11 mouse cellular contexts compared by ENCODE assay signal in the genomic region with DNA sequence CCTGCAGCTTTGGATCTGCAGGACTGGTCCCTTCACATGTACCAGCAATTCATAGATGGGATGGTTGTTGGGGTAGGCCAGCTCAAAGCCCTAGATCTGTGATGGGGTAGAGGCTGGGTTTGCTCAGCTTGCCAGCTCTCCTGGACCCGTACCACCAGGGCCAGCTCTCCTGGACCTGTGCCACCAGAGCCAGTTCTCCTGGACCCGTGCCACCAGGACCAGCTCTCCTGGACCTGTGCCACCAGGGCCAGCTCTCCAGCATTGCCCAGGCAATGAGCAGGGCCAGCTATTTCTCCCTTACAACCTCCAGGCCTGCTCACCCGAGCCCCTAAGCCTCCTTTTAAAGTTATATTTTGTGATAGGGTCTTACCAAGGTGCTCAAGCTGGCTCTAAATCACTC.
A peak's percentile ranks its signal among the peaks of the same experiment; 100 is the strongest.
DNase-seq lines count a peak whose midpoint lies in the region; ATAC-seq lines count a peak whose summit lies in the region.
"Had no signal": no experiment of that assay in that cellular context is flagged by ENCODE, and none has a peak within 500 bp of the region (broad histone marks: within the 10 kb centered on the region; RNA-seq: fewer than 3 reads in every experiment).

No protein-coding gene starts in this region.

- 45% methylated on average over 3 of the region's 3 CpGs for WGBS in forebrain, embryonic 16.5 days
- 87% methylated on average over 3 of the region's 3 CpGs for WGBS in forebrain, embryonic 11.5 days
- 79% methylated on average over 3 of the region's 3 CpGs for WGBS in neural tube, embryonic 14.5 days

- DNase-seq in forebrain, embryonic 11.5 days (ENCODE audit: low spot score), result no peak
- DNase-seq in left cerebral cortex, postnatal 10 days (ENCODE audit: extremely low spot score in 1 of 2, low spot score in 2 of 2), result peak; percentile 57 to 63
- DNase-seq in left cerebral cortex, adult 8-10 months (ENCODE audit: low spot score in 2 of 2), result no peak
- peak; percentile 39 to 54 for DNase-seq in cerebellum, postnatal 36 days
- no peak for DNase-seq in natural killer cell, adult 2 months (ENCODE audit: low spot score in 2 of 2)
- no peak for DNase-seq in embryo, embryonic 11 days
- DNase-seq: thymus, postnatal 14 days had no signal

- H3K9ac ChIP-seq in forebrain, embryonic 16.5 days (replicated peaks; ENCODE audit: low read depth, low read length), result no peak overlapping the region
- no peak overlapping the region for H3K9ac ChIP-seq in forebrain, embryonic 11.5 days (ENCODE audit: low read length)
- no peak overlapping the region for H3K9ac ChIP-seq in neural tube, embryonic 14.5 days (replicated peaks; ENCODE audit: low read depth, low read length)
- H3K9ac ChIP-seq: neural tube, embryonic 12.5 days had no signal

- no peaks in the 10 kb centered on the region; the same call in 1 of the 2 replicates for H3K4me1 ChIP-seq in forebrain, embryonic 16.5 days (replicated peaks; ENCODE audit: control insufficient read depth, insufficient read depth, low read length)
- H3K4me1 ChIP-seq in forebrain, embryonic 11.5 days (replicated peaks; ENCODE audit: control insufficient read depth, insufficient read depth, low read length), result 0 out of 2 replicates have a peak, but pooled peaks cover 2% of the 10 kb centered on the region
- H3K4me1 ChIP-seq in neural tube, embryonic 14.5 days (ENCODE audit: control insufficient read depth, insufficient read depth, low read length), result no peaks in the 10 kb centered on the region
- H3K4me1 ChIP-seq: neural tube, embryonic 12.5 days had no signal

- peak; percentile 34; the same call in 1 of the 2 replicates for ATAC-seq in forebrain, embryonic 16.5 days
- ATAC-seq in forebrain, embryonic 11.5 days (replicated peaks; ENCODE audit: low FRiP score), result no peak
- peak; percentile 44; the same call in 1 of the 2 replicates for ATAC-seq in neural tube, embryonic 14.5 days (ENCODE audit: low read depth)

- H3K9me3 ChIP-seq in forebrain, embryonic 16.5 days (ENCODE audit: control insufficient read depth, low read length), result no peaks in the 10 kb centered on the region
- no peaks in the 10 kb centered on the region for H3K9me3 ChIP-seq in forebrain, embryonic 11.5 days (ENCODE audit: control insufficient read depth, low read length)
- no peaks in the 10 kb centered on the region for H3K9me3 ChIP-seq in neural tube, embryonic 14.5 days (ENCODE audit: control insufficient read depth, low read length)
- H3K9me3 ChIP-seq: neural tube, embryonic 12.5 days had no signal

- no peaks in the 10 kb centered on the region for H3K36me3 ChIP-seq in forebrain, embryonic 16.5 days (ENCODE audit: control insufficient read depth, insufficient read depth)
- H3K36me3 ChIP-seq in forebrain, embryonic 11.5 days (ENCODE audit: control insufficient read depth, insufficient read depth, low read length), result no peaks in the 10 kb centered on the region
- H3K36me3 ChIP-seq in neural tube, embryonic 14.5 days (ENCODE audit: control insufficient read depth, insufficient read depth, low read length), result no peaks in the 10 kb centered on the region
- H3K36me3 ChIP-seq: neural tube, embryonic 12.5 days had no signal

- H3K27me3 ChIP-seq in forebrain, embryonic 16.5 days (replicated peaks; ENCODE audit: control insufficient read depth, insufficient read depth, low read length), result no peaks in the 10 kb centered on the region
- H3K27me3 ChIP-seq in forebrain, embryonic 11.5 days (ENCODE audit: control insufficient read depth, insufficient read depth, low read length), result no peaks in the 10 kb centered on the region
- no peaks in the 10 kb centered on the region for H3K27me3 ChIP-seq in neural tube, embryonic 14.5 days (ENCODE audit: control insufficient read depth, insufficient read depth, low read length)
- H3K27me3 ChIP-seq: neural tube, embryonic 12.5 days had no signal

- H3K4me2 ChIP-seq in forebrain, embryonic 16.5 days (ENCODE audit: low read length), result no peak overlapping the region
- no peak overlapping the region for H3K4me2 ChIP-seq in forebrain, embryonic 11.5 days (ENCODE audit: low read depth, low read length, severe bottlenecking)
- no peak overlapping the region for H3K4me2 ChIP-seq in neural tube, embryonic 14.5 days (ENCODE audit: low read depth, low read length)
- H3K4me2 ChIP-seq: neural tube, embryonic 12.5 days had no signal

- no peak overlapping the region for H3K4me3 ChIP-seq in forebrain, embryonic 16.5 days (replicated peaks; ENCODE audit: low read length)
- H3K4me3 ChIP-seq in forebrain, embryonic 11.5 days (ENCODE audit: low read depth, low read length), result no peak overlapping the region
- H3K4me3 ChIP-seq in neural tube, embryonic 14.5 days (ENCODE audit: low read depth, low read length), result no peak overlapping the region
- H3K4me3 ChIP-seq: neural tube, embryonic 12.5 days had no signal

- H3K27ac ChIP-seq in forebrain, embryonic 16.5 days (ENCODE audit: low read length), result no peak overlapping the region
- no peak overlapping the region for H3K27ac ChIP-seq in forebrain, embryonic 11.5 days (ENCODE audit: low read depth, low read length)
- no peak overlapping the region for H3K27ac ChIP-seq in neural tube, embryonic 14.5 days (ENCODE audit: low read depth, low read length)
- H3K27ac ChIP-seq: kidney, postnatal 0 days; neural tube, embryonic 12.5 days had no signal

- intact Hi-C loops in left cerebral cortex, postnatal 10 days (cut with DNase I), result no loop called here

Comparison
In these comparisons a context has a peak if more than half of its experiments do, and no peak if none do; other contexts are left out.
1. DNase-seq: peak in left cerebral cortex, postnatal 10 days (2 of 2) and cerebellum, postnatal 36 days (2 of 2); none in forebrain, embryonic 11.5 days (single experiment), left cerebral cortex, adult 8-10 months (0 of 2), natural killer cell, adult 2 months (0 of 2) and embryo, embryonic 11 days (single experiment).